Mouse (Mus musculus) heart, postnatal 0 days (tissue): ENCODE results near the gene Zfp37.

Experiments used
- CTCF ChIP-seq: IDR thresholded peaks from 2 replicates; pipeline ENCODE4 v1.5.1; 2016; ENCODE audit warnings: antibody characterized with exemption, control low read depth, low read depth
- EP300 ChIP-seq: IDR thresholded peaks from 2 replicates; pipeline ENCODE4 v1.6.1; 2016; ENCODE audit warnings: antibody characterized with exemption, low read depth

GRCm38 (mm10) chr4:62273916-62274315 is 43.1 kb upstream of the Zfp37 start:
- TF ChIP-seq CTCF (no peak), EP300 (no peak)
